Mouse (Mus musculus): ENCODE results near the gene Pyroxd1.
"Not testable (repeated sequence)": the region's sequence is repeated elsewhere in the genome, so short reads cannot be mapped to it uniquely, and the experiment has no call there.

Gene Pyroxd1

GRCm38 (mm10) chr6:142345440-142346038 is at the start of gene Pyroxd1:
TSS of gene Pyroxd1 (plus strand) at chr6:142345654.
- peak; percentile 79 for DNase-seq (ENCODE audit: extremely low spot score, low read depth, low spot score)

GRCm38 (mm10) chr6:142298098-142298497 is 47.4 kb upstream of the Pyroxd1 start, which contains the start of gene Iapp:
TSS of gene Iapp (plus strand) at chr6:142298423.
- no peak for DNase-seq (ENCODE audit: extremely low spot score, low read depth, low spot score)

DNA sequence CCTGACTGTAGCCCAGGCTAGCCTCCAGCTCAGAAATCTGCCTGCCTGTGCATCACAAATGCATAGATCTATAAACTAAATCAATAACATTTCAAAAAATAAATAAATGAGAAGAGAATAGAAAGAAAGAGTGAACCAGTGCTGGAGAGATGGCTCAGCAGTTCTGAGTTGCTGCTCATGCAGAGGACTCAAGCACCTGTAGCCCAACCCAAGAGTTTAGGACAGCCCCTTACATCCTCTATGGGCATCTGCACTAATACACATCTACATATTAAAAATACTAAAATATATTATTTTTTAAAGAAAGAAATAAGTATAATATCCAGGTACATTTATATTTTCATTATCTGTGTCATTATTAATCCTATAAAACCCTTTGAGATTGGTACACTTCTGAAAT is 40.4 kb upstream of the Pyroxd1 start:
- no peak for DNase-seq (ENCODE audit: extremely low spot score, low read depth, low spot score)

DNA sequence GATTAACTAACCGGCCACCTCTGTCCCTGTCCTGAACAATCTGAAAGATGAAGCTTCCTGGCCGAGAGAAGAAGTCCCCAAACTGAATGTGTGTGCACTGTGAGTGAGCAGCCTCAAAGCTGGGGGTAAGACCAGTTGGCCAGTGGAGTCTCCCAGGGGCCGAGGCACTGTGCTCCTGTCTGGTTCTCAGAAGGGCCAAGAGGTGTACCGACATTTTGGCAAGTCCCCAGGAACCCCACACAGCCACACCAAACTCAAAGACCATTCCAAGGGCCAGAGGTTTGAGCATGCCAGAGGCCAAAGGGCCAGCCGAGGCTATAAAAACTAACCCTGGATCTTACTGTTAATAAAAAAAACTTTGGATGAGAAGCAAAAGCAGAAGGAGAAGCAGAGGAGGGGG is 31.2 kb upstream of the Pyroxd1 start:
- DNase-seq (ENCODE audit: extremely low spot score, low read depth, low spot score), result no peak

DNA sequence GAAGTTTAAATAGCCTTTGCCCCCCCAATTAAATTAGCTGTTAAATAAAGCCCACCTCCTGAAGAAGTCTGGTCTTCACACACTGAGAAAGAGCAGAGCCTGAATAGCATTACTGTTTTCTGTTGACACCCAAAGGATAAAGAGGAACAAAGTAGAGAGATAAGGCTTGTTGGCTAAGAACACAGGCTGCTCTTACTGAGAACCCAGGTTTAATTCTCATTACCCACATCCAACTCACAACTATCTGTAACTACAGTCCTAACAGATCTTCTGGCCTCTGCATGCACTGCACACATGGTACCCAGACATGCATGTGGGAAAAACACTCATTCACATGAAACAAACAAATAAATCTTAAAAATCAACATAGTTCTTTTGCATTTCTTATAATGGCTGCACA is 28.3 kb upstream of the Pyroxd1 start:
- no peak for DNase-seq (ENCODE audit: extremely low spot score, low read depth, low spot score)

DNA sequence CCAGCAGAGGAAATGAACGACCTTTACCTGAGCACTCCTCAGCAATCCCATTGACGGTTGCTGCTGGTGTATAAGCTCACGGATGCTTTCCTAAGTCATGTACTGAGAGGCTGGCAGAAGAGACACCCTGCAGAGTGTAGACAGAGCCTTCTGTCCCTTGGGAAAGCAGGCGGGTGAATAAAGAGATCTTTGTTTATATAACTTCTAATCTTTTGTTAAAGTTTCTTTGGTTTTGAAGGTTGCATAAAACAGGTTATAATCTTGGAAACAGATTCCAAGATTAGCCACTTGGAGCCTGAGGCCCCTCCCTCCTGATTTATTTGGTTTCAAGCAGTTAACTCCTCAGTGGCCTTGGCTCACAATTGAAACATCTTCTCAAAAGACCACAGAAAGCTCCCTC is 22.6 kb upstream of the Pyroxd1 start, which contains the start of gene Slco1a5:
Slco1a5 (minus strand) TSS at position 101 of the 400 bp plus-strand sequence.
- DNase-seq (ENCODE audit: extremely low spot score, low read depth, low spot score), result no peak

GRCm38 (mm10) chr6:142326598-142326997 is 18.9 kb upstream of the Pyroxd1 start:
- no peak for DNase-seq (ENCODE audit: extremely low spot score, low read depth, low spot score)

- no peak for DNase-seq (ENCODE audit: extremely low spot score, low read depth, low spot score)
These were observed 16.3 kb upstream of the Pyroxd1 start for GRCm38 (mm10) chr6:142329201-142329600.

GRCm38 (mm10) chr6:142338961-142339360 is 6.5 kb upstream of the Pyroxd1 start:
- DNase-seq (ENCODE audit: extremely low spot score, low read depth, low spot score), result no peak

GRCm38 (mm10) chr6:142339576-142339975 is 5.9 kb upstream of the Pyroxd1 start:
- no peak for DNase-seq (ENCODE audit: extremely low spot score, low read depth, low spot score)

- DNase-seq (ENCODE audit: extremely low spot score, low read depth, low spot score), result no peak
These were observed 1.9 kb upstream of the Pyroxd1 start for GRCm38 (mm10) chr6:142343561-142343960.

- no peak for DNase-seq (ENCODE audit: extremely low spot score, low read depth, low spot score)
These were observed 992 bp downstream of the Pyroxd1 start for GRCm38 (mm10) chr6:142346181-142347110.

GRCm38 (mm10) chr6:142347431-142348385 is 2.3 kb downstream of the Pyroxd1 start:
- DNase-seq (ENCODE audit: extremely low spot score, low read depth, low spot score), result no peak

DNA sequence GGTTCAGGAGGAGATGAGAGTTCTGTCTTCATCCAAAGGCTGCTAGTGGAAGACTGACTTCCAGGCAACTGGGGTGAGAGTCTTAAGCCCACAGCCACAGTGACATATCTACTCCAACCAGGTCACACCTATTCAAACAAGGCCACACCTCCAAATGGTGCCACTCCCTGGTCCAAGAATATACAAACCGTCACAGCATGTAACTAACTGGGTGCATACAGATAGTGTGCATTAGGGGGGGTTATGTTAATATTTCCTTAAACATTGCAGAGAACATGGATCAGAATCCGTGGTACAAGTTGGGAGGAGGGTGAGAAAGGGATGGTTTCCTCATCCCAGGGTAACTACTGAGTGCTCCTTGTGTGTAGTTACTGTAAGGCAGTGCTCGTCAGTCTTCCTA is 6.6 kb downstream of the Pyroxd1 start:
- not testable (repeated sequence) for DNase-seq (ENCODE audit: extremely low spot score, low read depth, low spot score)

DNA sequence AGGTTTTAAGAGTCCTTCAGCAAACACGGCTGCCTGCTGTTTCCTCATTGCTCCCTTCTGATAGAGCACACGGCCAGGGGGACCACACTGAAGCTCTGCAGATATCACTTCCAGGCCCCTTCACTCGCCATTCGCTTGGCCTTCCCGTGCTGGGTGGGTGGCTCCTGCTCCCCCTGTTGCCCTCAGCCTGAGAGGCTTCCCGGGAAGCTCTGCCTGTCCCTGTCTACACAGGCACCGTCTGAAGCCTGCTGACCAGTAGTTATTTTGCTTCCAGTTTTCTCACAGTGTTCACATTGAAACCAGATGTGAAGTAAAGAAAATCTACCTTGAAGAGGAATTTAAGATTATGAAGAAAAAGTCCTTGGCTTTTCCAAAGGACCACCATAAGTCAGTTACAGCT is 11.7 kb downstream of the Pyroxd1 start:
- DNase-seq (ENCODE audit: extremely low spot score, low read depth, low spot score), result no peak

GRCm38 (mm10) chr6:142362036-142362435 is 16.6 kb downstream of the Pyroxd1 start:
- no peak for DNase-seq (ENCODE audit: extremely low spot score, low read depth, low spot score)

GRCm38 (mm10) chr6:142363019-142363576 is 17.6 kb downstream of the Pyroxd1 start:
- no peak for DNase-seq (ENCODE audit: extremely low spot score, low read depth, low spot score)

GRCm38 (mm10) chr6:142365742-142366472 is 20.5 kb downstream of the Pyroxd1 start:
- DNase-seq (ENCODE audit: extremely low spot score, low read depth, low spot score), result no peak

- DNase-seq (ENCODE audit: extremely low spot score, low read depth, low spot score), result no peak
These were observed 21.1 kb downstream of the Pyroxd1 start for GRCm38 (mm10) chr6:142366473-142367018.

- no peak for DNase-seq (ENCODE audit: extremely low spot score, low read depth, low spot score)
These were observed 22.1 kb downstream of the Pyroxd1 start for GRCm38 (mm10) chr6:142367565-142367964.

Data from hindlimb bud, embryonic 11.5 days (tissue).